Mouse (Mus musculus) G1E (cell line): ENCODE results near the gene Ell2. TPM values are rescaled to one million over a fixed set of nuclear protein-coding genes. Genes with fewer than 3 reads are reported as not detected.
A peak's percentile ranks its signal among the peaks of the same experiment; 100 is the strongest.

Experiments
- ATAC-seq: 2 replicates; pipeline ENCODE4 v1.8.0; 2016; ENCODE audit warnings: mild to moderate bottlenecking; ENCODE audit not compliant: insufficient number of reproducible peaks, poor library complexity, low FRiP score, severe bottlenecking; ENCODE audit errors: extremely low read depth
- DNase-seq: peaks from one replicate; pipeline ENCODE4 v3.0.0; 2012; ENCODE audit warnings: low spot score
- H3K27me3 ChIP-seq: 2 replicates; pipeline ENCODE4 v1.6.1; 2012; ENCODE audit warnings: mild to moderate bottlenecking, low read length, inconsistent platforms; ENCODE audit not compliant: insufficient read depth
- H3K36me3 ChIP-seq: replicated peaks from 2 replicates; pipeline ENCODE3; 2012; ENCODE audit warnings: mild to moderate bottlenecking, inconsistent platforms
- H3K4me1 ChIP-seq: 2 replicates; pipeline ENCODE4 v1.6.1; 2012; ENCODE audit warnings: low read depth, low read length, inconsistent platforms, mixed read lengths; ENCODE audit not compliant: insufficient read depth
- H3K4me3 ChIP-seq: 2 replicates; pipeline ENCODE4 v1.5.1; 2012; ENCODE audit warnings: low read depth, mild to moderate bottlenecking, inconsistent platforms, low read length, moderate library complexity, mixed read lengths
- H3K9me3 ChIP-seq: replicated peaks from 2 replicates; pipeline ENCODE4 v1.6.1; 2012; ENCODE audit warnings: inconsistent platforms
- CTCF ChIP-seq: IDR thresholded peaks from 2 replicates; pipeline ENCODE4 v1.5.1; 2012; ENCODE audit warnings: low read depth, low read length, inconsistent platforms, mixed read lengths
- GATA1 ChIP-seq: IDR thresholded peaks from 2 replicates; pipeline ENCODE4 v1.6.1; 2012; ENCODE audit warnings: borderline replicate concordance, low read length, inconsistent platforms, mixed read lengths
- GATA2 ChIP-seq: IDR thresholded peaks from 2 replicates; pipeline ENCODE4 v1.6.1; 2012; ENCODE audit warnings: low read depth, low read length, inconsistent platforms, borderline replicate concordance
- POLR2AphosphoS5 ChIP-seq: IDR thresholded peaks from 2 replicates; pipeline ENCODE4 v1.6.1; 2012; ENCODE audit warnings: low read depth, low read length, inconsistent platforms; ENCODE audit not compliant: insufficient replicate concordance
- TAL1 ChIP-seq: conservative IDR thresholded peaks from 2 replicates; pipeline ENCODE4 v1.6.1; 2012; ENCODE audit warnings: low read depth, low read length, inconsistent platforms, mixed read lengths
- polyA plus RNA-seq: library from polyadenylated mRNA; stranded (reverse); fragments of >175 nt; gene quantifications from 2 replicates; pipeline ENCODE4 v1.2.3, GENCODE M21; 2012
- total RNA-seq, 2 experiments: library from RNA; stranded (forward) in 1 of 2; stranded (reverse) in 1 of 2; fragments of 200-1000 nt in 1 of 2; fragments of >200 nt in 1 of 2; fragmentation: Nextera tagmentation in 1 of 2; gene quantifications; 2 replicates each; pipeline ENCODE4 v1.2.3; 2014 to 2017

The Ell2 gene
- total and polyA plus RNA-seq, 3 experiments = 18.9 to 68.9 (median 37.2) TPM

DNA sequence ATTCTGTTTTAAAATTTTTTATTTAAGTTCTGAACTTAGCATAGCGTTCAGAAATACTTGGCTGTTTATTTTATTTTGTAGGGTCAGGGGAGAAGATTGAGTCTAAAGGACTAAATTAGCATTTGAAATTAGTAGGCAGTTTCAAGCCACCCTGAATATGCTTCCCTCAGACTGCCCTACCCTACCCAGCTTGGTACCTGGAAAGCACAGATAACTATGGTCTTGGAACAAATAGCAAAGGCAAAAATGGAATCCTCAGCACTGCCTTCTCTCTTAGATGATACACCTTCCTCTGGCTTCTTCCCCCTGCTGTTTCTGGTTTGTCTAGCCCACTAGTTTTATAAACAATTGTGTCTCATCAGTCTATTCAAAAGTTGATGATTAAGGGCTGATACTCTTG, 23.3 kb downstream of the Ell2 start:
- H3K4me1 ChIP-seq = peaks cover 62% of the 10 kb centered on the region

DNA sequence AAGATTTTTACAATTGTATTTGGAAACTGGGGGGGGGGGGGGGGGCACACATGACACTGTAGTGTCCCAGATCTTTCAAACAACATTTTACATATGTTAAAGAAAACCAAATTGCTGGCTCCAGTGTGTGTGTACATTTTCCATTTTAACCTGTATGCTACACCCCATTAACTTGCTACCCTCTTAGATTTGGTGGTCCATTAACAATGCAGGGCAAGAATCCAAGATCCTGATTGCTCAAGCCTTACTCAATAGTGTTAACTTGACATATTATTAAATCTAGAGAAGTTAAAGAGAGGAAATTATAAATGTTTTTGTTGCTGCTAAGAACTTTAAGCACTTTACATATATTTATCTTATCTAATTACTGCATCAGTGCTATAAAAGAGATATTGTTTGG, 24.2 kb downstream of the Ell2 start:
- ATAC-seq = no peak
- Histone ChIP-seq H3K9me3 (no peaks in the 10 kb centered on the region), H3K36me3 (peaks cover 23% of the 10 kb centered on the region), H3K4me3 (no peak overlapping the region), H3K27me3 (no peaks in the 10 kb centered on the region), H3K4me1 (peaks cover 67% of the 10 kb centered on the region)
- TF ChIP-seq GATA1 (no peak), TAL1 (no peak), CTCF (no peak), GATA2 (no peak), POLR2AphosphoS5 (no peak)
- no peak for DNase-seq

More for the DNA sequence above, 23.3 kb downstream of the Ell2 start:
- no peak for TF ChIP-seq GATA2
- TF ChIP-seq TAL1 = no peak
- no peak for TF ChIP-seq GATA1
- TF ChIP-seq CTCF = no peak
- no peak for TF ChIP-seq POLR2AphosphoS5
- H3K27me3 ChIP-seq = no peaks in the 10 kb centered on the region
- DNase-seq (no peak), ATAC-seq (no peak)
- H3K4me3 ChIP-seq = no peak overlapping the region; the same call in 1 of the 2 replicates
- no peaks in the 10 kb centered on the region for H3K9me3 ChIP-seq
- peaks cover 26% of the 10 kb centered on the region for H3K36me3 ChIP-seq

- Histone ChIP-seq H3K4me3 (no peak overlapping the region; the same call in 1 of the 2 replicates), H3K9me3 (no peaks in the 10 kb centered on the region), H3K36me3 (peaks cover 21% of the 10 kb centered on the region), H3K27me3 (no peaks in the 10 kb centered on the region), H3K4me1 (peaks cover 62% of the 10 kb centered on the region)
- DNase-seq (peak; percentile 62), ATAC-seq (peak; percentile 97)
- TF ChIP-seq GATA2 = no peak
- peak; percentile 79 for TF ChIP-seq TAL1
These were observed 27.1 kb downstream of the Ell2 start for GRCm38 (mm10) chr13:75733594-75734161.

DNA sequence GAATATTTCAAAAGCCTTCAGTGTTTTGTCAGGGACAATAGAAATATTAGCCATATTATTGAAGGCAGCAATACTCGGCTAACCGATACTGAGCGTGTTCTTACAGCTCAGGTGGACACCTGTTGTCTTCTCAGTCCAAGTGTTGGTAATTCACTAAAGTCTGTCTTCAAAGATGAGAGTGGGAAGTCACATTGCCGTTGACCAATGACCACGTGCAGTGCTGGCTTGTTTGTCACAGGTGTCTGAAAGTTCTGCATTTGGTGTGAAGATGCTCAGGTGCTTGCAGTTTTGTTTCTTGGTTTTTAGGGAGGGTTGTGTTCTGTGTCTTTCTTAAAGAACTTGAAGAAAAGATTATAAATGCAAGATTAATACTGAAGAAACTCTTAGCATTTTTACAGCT, 27.7 kb downstream of the Ell2 start:
- Histone ChIP-seq H3K4me3 (no peak overlapping the region; the same call in 1 of the 2 replicates), H3K27me3 (no peaks in the 10 kb centered on the region), H3K4me1 (peaks cover 67% of the 10 kb centered on the region), H3K36me3 (peaks cover 21% of the 10 kb centered on the region), H3K9me3 (no peaks in the 10 kb centered on the region)
- no peak for TF ChIP-seq POLR2AphosphoS5
- TF ChIP-seq GATA1 = no peak
- no peak for TF ChIP-seq GATA2
- TF ChIP-seq CTCF = no peak
- TF ChIP-seq TAL1 = no peak
- DNase-seq (no peak), ATAC-seq (no peak)

- Histone ChIP-seq H3K4me3 (no peak overlapping the region), H3K4me1 (peaks cover 72% of the 10 kb centered on the region), H3K27me3 (no peaks in the 10 kb centered on the region), H3K9me3 (no peaks in the 10 kb centered on the region), H3K36me3 (peaks cover 21% of the 10 kb centered on the region)
- TF ChIP-seq GATA1 = no peak
- no peak for TF ChIP-seq POLR2AphosphoS5
- no peak for TF ChIP-seq CTCF
- TF ChIP-seq TAL1 = no peak
- TF ChIP-seq GATA2 = no peak
- no peak for DNase-seq
- no peak for ATAC-seq
These were observed 29.0 kb downstream of the Ell2 start for GRCm38 (mm10) chr13:75735606-75736005.

DNA sequence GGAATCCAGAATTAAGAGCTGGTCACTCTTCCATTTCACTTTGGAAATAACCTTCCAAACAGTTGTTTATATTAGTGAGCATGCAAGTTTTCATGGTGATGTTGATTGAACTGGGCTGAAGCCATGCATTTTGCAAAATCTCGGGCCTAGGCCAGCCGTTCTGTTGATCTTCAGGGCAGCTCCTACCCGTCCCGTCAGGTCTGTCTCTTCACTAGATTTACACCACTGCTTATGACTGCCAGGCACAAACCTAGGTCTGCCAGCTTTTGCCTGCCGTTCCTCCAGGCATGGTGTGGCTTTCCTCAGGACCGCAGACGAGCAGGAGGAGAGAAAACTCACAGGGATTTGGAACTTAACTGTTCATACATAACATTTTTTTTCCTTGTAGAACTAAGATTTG, 31.4 kb downstream of the Ell2 start:
- ATAC-seq (no peak), DNase-seq (no peak)
- Histone ChIP-seq H3K27me3 (no peaks in the 10 kb centered on the region), H3K4me1 (peaks cover 69% of the 10 kb centered on the region), H3K9me3 (no peaks in the 10 kb centered on the region), H3K4me3 (no peak overlapping the region; the same call in 1 of the 2 replicates), H3K36me3 (peaks cover 12% of the 10 kb centered on the region)
- TF ChIP-seq GATA1 (no peak), POLR2AphosphoS5 (no peak), GATA2 (no peak), CTCF (no peak), TAL1 (no peak)
